Mouse (Mus musculus) embryonic facial prominence, embryonic 14.5 days (tissue): Measurements from ENCODE around the gene Cers6. TPM values are rescaled to one million over a fixed set of nuclear protein-coding genes. Genes with fewer than 3 reads are reported as not detected.

Experiments
- polyA plus RNA-seq: library from polyadenylated mRNA; unstranded; fragments of >200 nt; fragmentation: Nextera tagmentation; extraction: Ambion mirVana; gene quantifications from 2 replicates; pipeline ENCODE4 v1.2.1, GENCODE M21; 2014

Gene Cers6
- polyA plus RNA-seq, 1 experiment from 2014 or later, result 24.3 TPM

Other genes starting within 250 kb of the Cers6 start
- not detected in 2 replicates for gene 4932414N04Rik, start 205.0 kb upstream of the Cers6 start, polyA plus RNA-seq